Mouse (Mus musculus) heart, adult 18-20 months (tissue): ENCODE measurements around the gene Hs2st1. TPM values are rescaled to one million over a fixed set of nuclear protein-coding genes. Genes with fewer than 3 reads are reported as not detected.

Experiments used
- DNase-seq, 2 experiments: peaks; one replicate each; pipeline ENCODE4 v3.0.0; 2021 to 2022; ENCODE audit warnings: mixed read lengths in 1 of 2
- total RNA-seq, 2 experiments: library from RNA; stranded (reverse); gene quantifications; 2 replicates each; pipeline ENCODE4 v1.2.3; 2021

Gene Hs2st1
- total RNA-seq, 2 experiments from 2014 or later, result 7.6 to 8.4 TPM

DNA sequence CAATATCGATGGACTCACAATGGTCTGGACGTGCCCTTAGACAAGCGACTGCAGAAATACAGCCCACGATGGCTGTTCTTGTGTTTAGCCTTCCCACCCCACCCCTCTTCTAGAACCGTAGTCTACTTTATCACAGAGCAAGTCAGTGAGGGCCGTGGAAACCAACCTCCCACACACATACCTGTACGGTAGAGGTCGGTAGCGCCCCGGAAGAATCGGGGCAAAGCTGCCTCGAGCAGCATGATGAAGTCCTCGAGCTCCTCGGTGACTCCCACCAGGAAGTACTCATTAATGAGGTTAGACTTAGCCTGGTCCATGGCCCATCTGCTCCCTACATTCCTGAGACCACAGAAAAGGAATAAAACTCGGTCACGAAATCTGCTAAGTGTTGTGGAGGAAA, 134.7 kb downstream of the Hs2st1 start:
- no peak for DNase-seq

DNA sequence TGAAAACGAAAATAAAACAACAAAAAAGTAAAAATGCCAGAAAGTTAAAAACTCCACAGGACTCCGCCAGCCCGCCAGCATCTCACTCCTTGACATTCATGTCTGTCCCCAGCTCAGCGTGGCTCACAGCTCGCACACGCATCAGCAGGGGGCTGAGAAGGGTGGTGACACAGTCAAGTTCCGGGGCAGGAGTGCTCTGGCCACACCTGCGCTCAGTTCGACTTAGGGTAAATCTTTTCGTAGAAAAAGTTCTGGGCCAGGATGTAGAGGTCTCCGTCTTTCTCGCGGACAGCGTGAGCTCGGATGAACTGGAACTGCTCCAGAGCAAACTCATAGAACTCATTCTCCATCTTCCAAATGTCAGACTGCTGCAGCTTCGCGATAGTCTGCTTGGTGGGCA, 135.7 kb downstream of the Hs2st1 start:
- DNase-seq, result no peak

DNA sequence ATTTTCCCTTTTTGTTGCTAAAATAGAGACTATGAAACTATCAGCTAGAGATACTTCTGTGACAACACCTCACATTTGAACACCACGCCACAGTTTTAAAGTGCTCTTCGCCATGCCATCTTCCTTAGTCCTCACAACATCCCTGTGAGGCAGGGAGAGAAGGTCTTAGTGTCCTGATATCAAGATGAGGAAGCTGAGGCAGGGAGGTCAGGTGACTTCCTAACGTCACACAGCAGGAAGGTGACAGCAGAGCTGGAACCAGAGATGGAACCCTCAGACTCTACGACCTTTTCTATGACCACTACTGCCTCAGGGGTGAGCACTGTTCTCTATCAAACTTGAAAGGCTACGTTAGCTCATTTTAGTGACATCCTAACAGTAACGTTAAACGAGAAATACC, 136.9 kb downstream of the Hs2st1 start:
- DNase-seq, result no peak

DNA sequence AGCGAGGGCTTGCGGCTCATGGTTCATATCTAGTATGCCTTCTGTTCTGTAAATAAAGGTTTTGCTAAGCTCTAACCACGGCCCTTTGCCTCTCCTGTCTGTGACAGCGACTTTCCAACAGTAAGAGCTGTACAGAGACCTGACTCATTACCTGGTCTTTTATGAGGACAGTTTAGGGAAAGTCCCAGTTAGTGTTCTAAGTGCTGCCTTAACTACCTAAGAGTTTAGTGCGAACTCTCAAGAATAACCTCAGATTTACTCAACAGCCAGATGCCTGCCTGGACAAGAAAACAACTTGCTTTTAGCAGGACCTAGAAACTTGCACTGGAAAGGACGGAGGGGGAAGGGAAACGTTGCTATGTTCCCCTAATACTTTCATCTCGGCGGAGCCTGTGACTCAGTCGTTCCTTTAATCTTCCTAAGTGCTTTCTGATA, 137.8 kb downstream of the Hs2st1 start:
- DNase-seq, result no peak

DNA sequence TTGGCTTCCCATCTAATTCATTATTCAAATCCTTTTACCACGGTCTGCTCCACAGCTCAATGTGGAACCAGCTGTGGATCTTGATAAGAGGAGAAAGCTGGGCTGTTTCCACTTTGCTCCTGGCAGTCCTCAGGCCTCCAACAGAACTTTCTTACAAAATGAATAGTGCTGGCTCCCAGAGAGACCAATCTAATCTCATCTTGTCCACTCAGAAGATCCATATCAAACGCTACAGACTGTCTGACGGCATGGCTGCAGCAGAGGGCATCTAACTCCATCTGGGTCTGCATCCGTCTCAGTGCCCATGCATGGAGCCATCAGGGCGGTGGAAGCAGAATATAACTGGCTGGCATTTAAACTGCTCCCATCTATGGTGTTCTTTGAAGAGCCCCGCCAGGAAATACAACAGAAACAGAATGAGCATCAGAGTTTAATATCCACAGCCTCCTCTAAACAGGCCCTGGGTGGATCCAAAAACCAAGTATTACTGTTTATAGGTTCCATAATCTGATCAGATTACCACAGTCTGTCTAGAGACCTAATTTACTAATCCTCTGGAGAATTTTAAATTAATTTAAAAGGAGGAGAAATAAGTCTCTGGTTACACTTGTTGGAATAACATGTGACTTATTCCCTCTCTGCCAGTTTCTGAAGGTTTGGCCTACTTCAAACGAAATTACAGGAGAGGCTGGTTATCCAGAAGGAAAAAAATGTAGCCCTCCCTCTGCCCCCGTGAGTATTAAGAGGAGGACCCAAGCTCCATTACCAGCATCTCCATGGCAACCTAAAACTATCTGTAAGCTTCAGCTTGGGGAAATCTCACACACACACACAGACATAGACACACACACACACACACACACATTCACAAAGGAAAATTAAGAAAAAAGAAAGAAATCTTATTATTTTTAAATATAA, 141.2 kb downstream of the Hs2st1 start:
- no peak for DNase-seq

DNA sequence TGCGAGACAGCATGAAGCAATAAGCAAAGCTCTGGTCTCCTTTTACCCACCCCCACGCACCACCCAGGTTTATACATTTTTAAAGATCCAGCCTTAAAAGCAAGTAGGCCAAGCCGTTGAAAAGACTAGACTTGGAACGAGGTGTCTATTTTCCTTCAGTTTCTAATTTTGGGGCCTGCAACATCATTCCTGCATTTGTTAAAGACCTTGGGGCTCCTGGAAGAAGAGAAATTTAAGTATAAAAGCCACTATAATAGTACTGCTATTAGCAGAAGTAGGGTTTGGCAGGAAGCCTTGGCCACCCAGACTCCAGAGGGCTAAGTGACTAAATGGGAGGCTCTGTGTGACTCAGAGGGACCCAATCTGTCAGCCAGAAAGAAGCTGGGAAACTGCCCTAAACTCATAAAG, 144.9 kb downstream of the Hs2st1 start:
- no peak for DNase-seq

DNA sequence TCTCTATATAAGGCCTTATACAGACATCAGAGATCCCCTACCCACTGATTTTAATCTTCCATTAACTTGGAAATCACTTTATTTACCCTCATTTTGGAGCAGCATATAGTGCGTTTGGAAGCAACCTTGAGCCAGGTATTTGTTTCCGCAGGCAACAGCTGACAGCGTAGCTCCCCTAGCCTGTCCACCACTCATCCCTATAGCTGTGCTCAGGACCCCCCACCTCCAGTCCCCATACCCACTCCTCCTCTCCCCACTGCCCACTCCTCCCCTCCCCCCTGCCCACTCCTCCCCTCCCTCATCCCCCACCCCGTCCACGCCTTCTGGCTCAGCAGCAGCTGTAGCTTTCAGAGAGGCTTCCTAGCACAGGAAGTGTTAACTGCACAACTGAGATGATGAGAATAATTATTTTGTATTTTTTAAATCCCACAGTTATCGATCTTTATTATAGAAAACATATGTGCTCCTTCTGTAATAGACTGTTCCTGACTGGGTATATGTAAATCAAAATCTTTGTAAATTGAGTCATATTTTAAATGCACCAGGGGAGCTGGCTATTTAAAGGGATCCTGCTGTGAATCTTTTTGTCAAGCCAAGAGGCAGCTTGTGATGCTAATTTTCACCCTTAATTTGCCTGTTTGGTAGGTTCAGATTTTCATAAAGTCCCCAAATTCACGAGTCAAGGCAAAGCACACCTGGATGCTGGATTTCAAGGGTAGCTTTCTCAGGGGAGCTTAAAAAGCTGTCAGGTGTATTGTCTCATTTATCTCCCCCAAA, 148.4 kb downstream of the Hs2st1 start:
- DNase-seq, result no peak

DNA sequence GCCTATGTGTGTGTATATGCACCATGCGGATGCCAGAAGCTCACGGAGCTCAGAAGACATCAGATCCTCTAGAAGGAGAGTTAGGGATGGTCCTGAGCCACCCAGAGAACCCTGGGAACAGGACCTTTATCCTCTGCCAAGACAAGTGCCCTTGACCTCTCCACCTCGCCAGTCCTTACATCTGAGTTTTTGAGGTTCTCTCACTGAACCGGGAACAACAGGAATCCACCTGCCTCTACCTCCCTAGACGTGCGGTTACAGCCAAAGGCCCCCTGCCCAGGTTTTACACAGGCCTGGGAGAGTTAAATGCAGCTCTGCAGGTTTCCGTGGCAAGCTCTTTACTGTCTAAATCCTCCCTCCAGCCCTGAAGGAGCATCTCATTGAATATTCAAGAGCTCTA, 156.2 kb downstream of the Hs2st1 start:
- DNase-seq, result no peak

DNA sequence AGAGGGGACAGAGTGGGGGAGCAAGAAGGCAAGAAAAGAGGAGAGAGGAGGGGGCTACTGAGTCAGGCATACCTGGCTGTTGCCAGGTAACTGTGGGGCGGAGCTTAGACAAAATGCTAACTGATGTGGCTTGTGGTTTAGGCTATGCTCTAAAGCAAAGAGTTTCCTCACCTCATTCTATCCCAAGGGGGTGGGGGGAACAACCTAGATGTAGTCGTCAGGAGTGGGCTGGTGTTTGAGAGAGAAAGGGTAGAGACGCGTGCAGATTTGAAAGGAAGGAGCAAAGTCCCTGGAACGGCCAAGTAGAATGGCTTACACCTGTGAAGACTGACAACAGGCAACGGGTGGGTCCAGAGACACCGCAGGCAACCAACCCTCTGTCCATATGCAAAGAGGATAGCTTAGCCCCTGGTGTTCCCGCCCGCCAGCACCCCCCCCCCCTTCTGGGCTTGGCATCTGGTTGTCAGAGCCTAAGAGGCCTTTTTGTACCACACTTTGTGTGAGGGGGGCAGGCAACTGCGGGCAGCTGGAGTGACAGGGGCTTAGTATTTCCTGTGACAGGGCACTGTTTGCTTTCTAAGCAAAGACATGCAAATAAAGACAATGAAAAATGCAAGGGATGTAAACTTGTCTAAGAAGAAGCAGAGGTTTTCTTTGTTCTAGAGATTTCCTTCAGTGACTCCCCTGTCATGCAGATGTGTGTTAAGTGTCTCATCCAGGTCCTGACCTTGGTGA, 157.3 kb downstream of the Hs2st1 start:
- no peak for DNase-seq

DNA sequence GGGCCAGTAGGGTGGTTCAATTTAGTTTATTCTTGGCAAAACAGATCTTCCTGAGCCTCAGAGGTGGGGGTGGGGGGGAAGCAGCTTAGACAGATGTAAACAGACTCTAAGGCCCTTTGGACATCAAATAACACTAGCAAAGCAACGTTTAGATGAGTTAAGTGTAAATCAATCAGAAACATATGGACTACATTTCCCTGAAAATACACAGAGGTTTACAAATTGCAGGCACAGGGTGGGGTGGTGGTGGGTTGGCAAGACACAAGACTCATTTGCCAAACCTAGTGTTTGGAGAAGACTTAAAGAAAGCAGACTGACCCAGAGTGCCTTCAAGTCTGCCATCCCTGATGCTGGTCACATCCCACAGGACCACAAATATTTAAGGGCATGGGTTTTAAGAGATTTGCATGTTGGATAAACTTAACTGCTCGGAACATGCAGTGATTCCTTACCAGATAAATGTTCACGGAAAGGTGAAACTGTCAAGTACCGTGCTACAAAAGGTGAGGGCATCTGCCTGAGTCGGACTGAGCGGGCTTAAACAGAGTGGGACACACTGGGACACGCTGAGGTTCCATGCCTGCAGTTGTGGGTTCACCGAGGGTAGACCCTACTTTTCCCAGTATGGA, 158.2 kb downstream of the Hs2st1 start:
- no peak for DNase-seq

DNA sequence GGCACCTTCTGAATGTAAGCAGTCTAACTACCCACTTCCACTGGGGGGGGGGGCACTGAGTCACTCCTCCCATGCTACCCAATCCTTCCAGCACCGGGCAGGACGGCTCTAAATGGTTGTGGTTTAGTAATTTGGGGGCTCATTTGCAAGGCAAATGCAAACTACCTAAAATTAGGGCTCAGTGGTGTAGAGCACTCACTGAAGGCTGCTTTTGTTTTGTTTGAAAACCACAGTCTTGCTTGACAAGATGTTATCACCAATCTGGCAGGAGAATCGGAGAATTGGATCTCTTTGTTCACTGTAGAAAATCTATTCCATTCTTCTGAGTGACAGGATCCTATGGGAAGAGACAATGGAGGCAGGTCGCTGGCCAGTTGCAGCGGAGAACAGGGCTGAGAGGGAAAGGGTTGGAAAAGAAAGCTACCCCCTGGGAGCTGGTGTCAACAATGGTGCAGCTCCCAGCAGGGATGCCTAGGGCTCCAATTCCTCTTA, 158.9 kb downstream of the Hs2st1 start:
- no peak for DNase-seq

DNA sequence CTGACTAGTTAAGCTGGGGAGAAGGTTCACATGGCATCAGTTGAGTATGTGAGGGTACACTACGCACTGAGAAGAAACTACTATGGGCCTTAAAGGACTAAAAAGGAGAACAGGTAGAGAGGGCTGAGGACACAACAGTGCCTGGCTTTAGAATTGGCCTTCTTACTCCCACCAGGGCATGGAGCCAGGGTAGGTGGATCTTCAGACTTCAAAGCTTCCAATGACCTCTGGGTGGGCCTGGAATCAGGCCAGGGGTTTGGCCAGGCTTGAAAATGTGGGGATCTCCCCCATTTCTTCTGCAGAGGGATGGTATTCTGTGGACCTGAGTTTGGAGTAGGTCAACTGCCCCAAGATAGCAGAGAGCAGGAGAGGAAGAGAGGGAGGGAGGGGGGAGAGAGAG, 161.0 kb downstream of the Hs2st1 start:
- DNase-seq, result no peak

DNA sequence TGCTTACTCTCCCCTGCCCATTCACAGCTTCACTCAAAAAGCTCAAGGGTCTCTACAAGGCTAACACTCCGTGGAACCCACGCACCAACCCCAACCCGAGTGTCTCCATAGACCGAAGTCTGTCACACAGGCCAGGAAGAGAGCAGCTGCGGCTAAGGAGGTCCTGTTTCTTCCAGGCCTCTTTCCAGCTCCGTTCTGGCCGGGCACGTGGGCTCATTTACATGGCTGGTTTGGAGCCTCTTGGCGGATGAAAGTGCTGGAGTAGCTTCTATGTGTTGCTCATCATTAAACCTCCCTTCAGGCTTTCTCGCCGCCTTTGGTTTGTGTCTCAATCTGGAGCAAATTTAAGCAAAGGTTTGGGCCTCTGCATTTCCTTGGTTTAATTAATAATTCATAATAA, 164.7 kb downstream of the Hs2st1 start:
- no peak for DNase-seq

DNA sequence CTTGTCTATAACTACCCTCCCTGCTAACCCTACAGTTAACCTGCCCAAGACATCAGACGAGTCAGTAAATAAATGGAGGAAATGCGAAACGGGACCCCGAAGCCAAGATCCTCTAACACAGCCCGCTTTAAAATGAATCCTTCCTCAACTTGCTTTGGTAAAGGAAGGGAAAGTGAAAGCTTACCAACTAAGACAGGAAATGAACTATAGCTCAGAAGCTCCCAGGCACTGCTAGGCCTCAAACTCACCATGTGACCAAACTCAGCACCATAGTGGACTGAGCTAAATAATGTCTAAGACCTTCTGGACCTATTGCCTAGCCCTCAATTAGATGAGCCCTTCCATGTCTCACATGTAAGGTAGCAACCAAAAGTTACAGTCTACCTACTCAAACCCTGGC, 168.7 kb downstream of the Hs2st1 start:
- DNase-seq, result peak in 1 of 2 experiments; percentile 11

DNA sequence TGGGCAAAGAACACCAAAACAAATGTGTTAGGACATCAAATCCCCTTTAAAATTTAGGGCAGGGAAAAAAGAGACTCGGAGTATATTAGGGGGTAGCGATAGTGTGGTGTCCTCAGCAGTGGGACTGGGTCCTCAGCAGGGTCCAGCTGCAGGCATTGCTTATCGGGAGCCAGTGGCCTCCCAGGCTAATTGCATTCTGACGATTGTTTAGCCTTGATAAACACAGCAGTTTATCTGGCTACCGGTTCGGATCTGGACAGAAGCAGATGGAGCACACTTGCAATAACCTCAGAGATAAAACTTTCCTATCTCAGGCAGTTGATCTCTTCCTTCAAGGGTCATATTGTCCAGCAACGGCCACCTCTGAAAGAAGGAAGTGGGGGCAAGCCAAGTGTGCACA, 169.1 kb downstream of the Hs2st1 start:
- peak; percentile 7 to 8 for DNase-seq

DNA sequence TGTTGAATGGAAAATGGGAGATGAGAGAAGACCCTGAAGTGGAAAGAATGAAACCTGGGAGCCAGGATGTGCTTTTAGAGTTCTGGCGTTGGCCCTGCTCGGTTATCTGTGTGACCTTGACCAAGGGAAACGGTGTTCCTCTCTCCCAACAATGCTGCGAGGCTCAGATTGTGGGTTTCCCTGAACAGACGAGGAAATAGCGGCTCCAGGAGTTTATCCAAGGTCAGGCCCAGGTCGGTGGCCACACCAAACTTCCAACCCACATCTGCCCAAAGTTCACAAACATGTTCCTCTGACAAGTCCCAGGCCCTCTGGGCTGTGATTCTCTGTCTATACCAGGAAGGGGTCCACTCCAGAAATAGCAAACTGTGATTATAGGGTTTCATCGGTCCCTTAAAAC, 169.6 kb downstream of the Hs2st1 start:
- DNase-seq, result peak; percentile 42 to 75

DNA sequence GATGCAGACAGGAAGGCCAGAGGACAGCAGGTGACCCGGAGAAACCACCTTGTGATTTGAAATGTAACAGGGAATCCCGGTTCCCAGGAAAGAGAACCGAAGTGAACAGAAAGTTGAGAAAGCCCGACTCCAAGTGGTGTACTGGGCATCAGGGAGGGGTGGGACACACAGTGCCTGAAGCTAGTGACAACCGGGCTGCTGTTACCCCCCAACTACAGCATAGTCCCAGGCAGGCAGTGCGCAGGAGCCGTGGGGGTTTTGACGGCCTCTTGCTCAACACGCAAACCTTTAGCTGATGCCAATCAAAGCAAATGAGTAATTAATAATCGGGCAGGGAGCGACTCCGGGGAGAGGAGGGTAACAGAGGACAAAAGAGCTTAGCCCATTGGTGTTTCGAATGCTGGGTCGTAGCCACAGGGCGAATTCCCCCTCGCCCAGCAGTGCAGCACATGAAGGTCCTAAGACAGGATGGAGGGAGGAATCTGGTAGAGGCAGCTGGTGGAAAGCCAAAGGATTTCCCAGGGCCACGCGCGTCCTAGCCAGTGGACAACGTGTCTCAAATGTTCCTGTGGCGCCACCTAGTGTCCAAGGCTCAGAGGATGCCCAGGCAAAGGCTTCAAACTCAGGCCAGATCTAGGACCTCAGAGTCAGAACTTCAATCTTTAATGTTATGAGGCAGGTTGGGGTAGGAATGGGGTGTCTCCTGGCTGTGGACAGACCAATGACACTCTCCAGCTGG, 170.5 kb downstream of the Hs2st1 start:
- DNase-seq, result peak; percentile 81 to 90

DNA sequence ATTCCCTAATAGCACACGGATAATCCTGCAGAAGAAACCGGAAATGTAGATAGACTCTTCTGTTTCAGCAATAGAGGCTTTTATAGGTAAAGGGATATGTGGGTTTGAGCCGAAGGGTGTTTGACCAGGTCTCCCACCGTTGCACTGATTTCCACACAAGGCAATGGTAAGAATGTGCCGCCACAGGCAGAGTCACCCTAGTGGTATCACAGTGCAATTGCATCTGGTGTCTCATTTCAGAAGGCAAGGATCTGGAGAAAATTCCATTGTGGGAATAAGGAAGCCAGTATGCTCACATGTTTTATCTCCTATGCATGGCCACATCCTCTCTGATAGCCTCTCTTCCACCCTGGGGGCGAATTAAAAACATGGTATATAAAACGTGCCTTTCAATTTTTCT, 171.8 kb downstream of the Hs2st1 start:
- no peak for DNase-seq

DNA sequence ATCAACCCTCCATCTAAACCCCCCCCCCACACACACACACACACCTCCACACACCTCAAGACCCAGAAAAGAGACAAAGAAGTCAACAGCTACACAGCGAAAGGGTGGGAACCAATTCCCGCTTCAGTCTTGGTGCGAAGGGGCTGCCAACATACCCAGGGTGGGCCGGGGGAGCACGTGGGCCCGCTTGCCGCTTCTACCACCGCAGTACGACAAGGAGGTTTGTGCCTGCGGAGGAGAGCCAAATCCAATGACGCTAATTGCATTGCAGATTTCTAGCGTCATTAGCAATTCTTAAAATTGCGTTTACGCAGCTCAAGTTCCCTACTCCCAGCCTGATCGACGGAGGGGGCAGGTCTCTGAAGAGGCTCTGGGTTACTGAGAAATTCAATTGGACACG, 173.5 kb downstream of the Hs2st1 start:
- DNase-seq, result no peak

DNA sequence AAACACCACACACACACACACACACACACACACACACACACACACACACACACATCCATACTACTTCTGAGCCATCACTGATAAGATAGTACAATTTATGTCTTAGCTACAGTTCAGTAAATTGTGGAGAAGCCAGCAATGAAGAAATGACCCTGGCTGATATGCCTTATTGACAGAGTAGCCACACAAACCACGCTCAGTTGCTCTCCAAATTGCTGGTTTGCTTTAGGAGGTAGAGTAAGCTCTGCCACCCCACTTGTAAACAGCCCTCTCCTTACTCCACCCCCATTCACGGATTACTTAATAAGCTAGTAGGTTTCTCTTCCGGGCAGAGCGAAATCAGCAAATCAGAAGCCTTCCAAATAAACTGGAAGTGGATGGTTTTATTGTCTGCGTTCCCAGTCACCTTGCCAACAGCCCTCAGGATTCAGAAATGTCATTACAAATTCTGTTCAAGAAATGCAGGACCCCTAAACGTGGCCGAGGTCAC, 175.5 kb downstream of the Hs2st1 start:
- no peak for DNase-seq

DNA sequence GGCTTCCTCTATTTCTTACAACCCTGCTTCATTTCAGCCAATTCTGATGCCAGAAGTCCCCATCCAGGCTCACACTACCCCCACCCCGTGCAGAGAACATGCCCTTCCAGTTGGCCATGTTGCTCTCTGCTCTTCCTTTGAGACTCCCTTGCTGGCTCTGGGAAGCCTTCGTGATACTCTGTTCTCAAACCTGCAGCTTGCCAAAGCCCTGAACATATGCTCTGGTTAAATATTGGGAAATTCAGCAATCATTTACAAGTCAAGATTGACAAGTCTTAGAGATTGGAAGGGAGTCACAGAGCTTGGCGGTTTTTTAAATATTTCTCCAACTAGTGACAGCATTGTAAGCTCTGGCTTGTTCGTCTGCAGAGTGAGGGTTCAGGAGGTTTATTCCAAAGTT, 183.5 kb downstream of the Hs2st1 start:
- DNase-seq, result no peak
